Mouse (Mus musculus) liver, embryonic 14.5 days (tissue): Measurements from ENCODE around the gene Slit2. TPM values are rescaled to one million over a fixed set of nuclear protein-coding genes. Genes with fewer than 3 reads are reported as not detected.
A peak's percentile ranks its signal among the peaks of the same experiment; 100 is the strongest.

Experiments used
- ATAC-seq: fragments of 200-750 bp; cut with Nextera tagmentation; 2 replicates; pipeline ENCODE4 v1.8.0; 2017; ENCODE audit warnings: moderate number of reproducible peaks, mild to moderate bottlenecking, moderate library complexity; ENCODE audit not compliant: insufficient read depth
- DNase-seq, 3 experiments: peaks; one replicate each; pipeline ENCODE4 v3.0.0-alpha.2; 2012 to 2013; ENCODE audit warnings: low read depth in 3 of 3, low spot score in 3 of 3
- H3K27ac ChIP-seq: fragments of 300-500 bp; sonication (generic); 2 replicates; pipeline ENCODE4 v1.5.1; 2014; ENCODE audit warnings: moderate library complexity, mild to moderate bottlenecking, control low read depth, inconsistent platforms
- H3K27me3 ChIP-seq: fragments of 300-500 bp; sonication (generic); 2 replicates; pipeline ENCODE4 v1.6.1; 2014; ENCODE audit warnings: mild to moderate bottlenecking, low read length, moderate library complexity; ENCODE audit not compliant: control insufficient read depth, insufficient read depth
- H3K36me3 ChIP-seq: fragments of 300-500 bp; sonication (generic); replicated peaks from 2 replicates; pipeline ENCODE4 v1.6.1; 2014; ENCODE audit warnings: low read depth; ENCODE audit not compliant: control insufficient read depth, insufficient read depth
- H3K4me1 ChIP-seq, 2 experiments: fragments of 200-500 bp in 1 of 2; fragments of 300-500 bp in 1 of 2; sonication (generic) in 1 of 2; replicated peaks; 2 replicates each; pipeline ENCODE4 v1.6.1; 2012 to 2014; ENCODE audit warnings: antibody characterized with exemption in 1 of 2, inconsistent platforms in 1 of 2, low read length in 1 of 2; ENCODE audit not compliant: control insufficient read depth in 2 of 2, insufficient read depth in 2 of 2
- H3K4me2 ChIP-seq: fragments of 300-500 bp; sonication (generic); 2 replicates; pipeline ENCODE4 v1.6.1; 2014; ENCODE audit warnings: low read depth, mild to moderate bottlenecking, control low read depth, moderate library complexity
- H3K4me3 ChIP-seq, 2 experiments: fragments of 200-500 bp in 1 of 2; fragments of 300-500 bp in 1 of 2; sonication (generic) in 1 of 2; 2 replicates each; pipeline ENCODE4 v1.5.1; 2012 to 2014; ENCODE audit warnings: low read depth in 2 of 2, low read length in 2 of 2, mild to moderate bottlenecking in 2 of 2, control low read depth in 1 of 2, inconsistent platforms in 1 of 2, moderate library complexity in 1 of 2; ENCODE audit not compliant: insufficient read depth in 1 of 2
- H3K9ac ChIP-seq: fragments of 300-500 bp; sonication (generic); replicated peaks from 2 replicates; pipeline ENCODE4 v1.6.1; 2014; ENCODE audit warnings: mild to moderate bottlenecking, control low read depth, moderate library complexity
- H3K9me3 ChIP-seq: fragments of 300-500 bp; sonication (generic); 2 replicates; pipeline ENCODE4 v1.6.1; 2016; ENCODE audit warnings: low read length, mixed read lengths; ENCODE audit not compliant: control insufficient read depth
- CTCF ChIP-seq: IDR thresholded peaks from 2 replicates; pipeline ENCODE4 v1.5.1; 2016; ENCODE audit warnings: antibody characterized with exemption, low read depth, control low read depth
- EP300 ChIP-seq: IDR thresholded peaks from 2 replicates; pipeline ENCODE4 v1.6.1; 2016; ENCODE audit warnings: antibody characterized with exemption, low read depth
- whole genome bisulfite sequencing: fragments of 180-500 bp; shearing (Covaris S2); extraction: QIAGEN DNeasy Blood & Tissue Kit; methylation state at CpG from one replicate; pipeline ENCODE4 v1.1.7; 2014; ENCODE audit not compliant: insufficient replicate concordance; 5-methylcytosine and 5-hydroxymethylcytosine counted together
- polyA plus RNA-seq, 2 experiments: library from polyadenylated mRNA; depleted of rRNA in 1 of 2; stranded (reverse) in 1 of 2; unstranded in 1 of 2; fragments of >200 nt; fragmentation: Nextera tagmentation in 1 of 2; extraction: Ambion mirVana in 1 of 2; gene quantifications; 2 replicates each; pipeline versions ENCODE4 v1.2.1 to v1.2.3; 2012 to 2014

Gene Slit2
- polyA plus RNA-seq, 2 experiments = 0.28 to 0.32 TPM

- 58% methylated on average over 3 of the region's 3 CpGs for WGBS
Observed at GRCm38 (mm10) chr5:48333407-48333806, 350.5 kb downstream of the Slit2 start.

GRCm38 (mm10) chr5:48333884-48334513 lies 351.1 kb downstream of the Slit2 start:
- DNase-seq (no peak), ATAC-seq (no peak)
- no peak overlapping the region for H3K4me2 ChIP-seq
- no peak overlapping the region for H3K27ac ChIP-seq
- TF ChIP-seq CTCF = no peak
- TF ChIP-seq EP300 = no peak
- H3K36me3 ChIP-seq = no peaks in the 10 kb centered on the region
- 50% methylated on average over 9 of the region's 9 CpGs for whole genome bisulfite sequencing
- no peak overlapping the region for H3K9ac ChIP-seq
- H3K4me3 ChIP-seq = no peak overlapping the region
- no peaks in the 10 kb centered on the region for H3K9me3 ChIP-seq
- no peaks in the 10 kb centered on the region; a peak in 1 of 4 replicates for H3K4me1 ChIP-seq
- no peaks in the 10 kb centered on the region for H3K27me3 ChIP-seq

More at GRCm38 (mm10) chr5:48333407-48333806, 350.5 kb downstream of the Slit2 start:
- no peak for TF ChIP-seq CTCF
- no peak for TF ChIP-seq EP300
- ATAC-seq (no peak), DNase-seq (no peak)
- Histone ChIP-seq H3K27ac (no peak overlapping the region), H3K4me2 (no peak overlapping the region), H3K27me3 (no peaks in the 10 kb centered on the region), H3K9me3 (no peaks in the 10 kb centered on the region), H3K4me3 (no peak overlapping the region), H3K36me3 (no peaks in the 10 kb centered on the region), H3K4me1 (no peaks in the 10 kb centered on the region; a peak in 1 of 4 replicates), H3K9ac (no peak overlapping the region)

- no peak overlapping the region for H3K4me3 ChIP-seq
Observed at GRCm38 (mm10) chr5:48340808-48341433, 358.0 kb downstream of the Slit2 start.

GRCm38 (mm10) chr5:48345095-48345982 lies 362.4 kb downstream of the Slit2 start:
- no peak overlapping the region for H3K27ac ChIP-seq
- H3K4me2 ChIP-seq = no peak overlapping the region
- ATAC-seq = no peak
- H3K9ac ChIP-seq = no peak overlapping the region
- H3K4me3 ChIP-seq = no peak overlapping the region
- no peaks in the 10 kb centered on the region for H3K9me3 ChIP-seq
- WGBS = 40% methylated on average over 5 of the region's 5 CpGs
- no peak for DNase-seq
- TF ChIP-seq EP300 (no peak), CTCF (peak; percentile 23; the same call in 1 of the 2 replicates)
- H3K4me1 ChIP-seq = no peaks in the 10 kb centered on the region
- no peaks in the 10 kb centered on the region for H3K27me3 ChIP-seq
- H3K36me3 ChIP-seq = no peaks in the 10 kb centered on the region

More at GRCm38 (mm10) chr5:48340808-48341433, 358.0 kb downstream of the Slit2 start:
- ATAC-seq = no peak
- no peaks in the 10 kb centered on the region for H3K36me3 ChIP-seq
- H3K9me3 ChIP-seq = no peaks in the 10 kb centered on the region
- no peaks in the 10 kb centered on the region for H3K27me3 ChIP-seq
- DNase-seq = no peak
- no peak for TF ChIP-seq CTCF
- no peak for TF ChIP-seq EP300
- H3K4me2 ChIP-seq = no peak overlapping the region
- no peak overlapping the region for H3K9ac ChIP-seq
- no peaks in the 10 kb centered on the region for H3K4me1 ChIP-seq
- H3K27ac ChIP-seq = no peak overlapping the region
- 49% methylated on average over 7 of the region's 7 CpGs for WGBS
